Mouse (Mus musculus): ENCODE data around the gene Tmem176a.
"Not testable (repeated sequence)": the region's sequence is repeated elsewhere in the genome, so short reads cannot be mapped to it uniquely, and the experiment has no call there.

Tmem176a gene

DNA sequence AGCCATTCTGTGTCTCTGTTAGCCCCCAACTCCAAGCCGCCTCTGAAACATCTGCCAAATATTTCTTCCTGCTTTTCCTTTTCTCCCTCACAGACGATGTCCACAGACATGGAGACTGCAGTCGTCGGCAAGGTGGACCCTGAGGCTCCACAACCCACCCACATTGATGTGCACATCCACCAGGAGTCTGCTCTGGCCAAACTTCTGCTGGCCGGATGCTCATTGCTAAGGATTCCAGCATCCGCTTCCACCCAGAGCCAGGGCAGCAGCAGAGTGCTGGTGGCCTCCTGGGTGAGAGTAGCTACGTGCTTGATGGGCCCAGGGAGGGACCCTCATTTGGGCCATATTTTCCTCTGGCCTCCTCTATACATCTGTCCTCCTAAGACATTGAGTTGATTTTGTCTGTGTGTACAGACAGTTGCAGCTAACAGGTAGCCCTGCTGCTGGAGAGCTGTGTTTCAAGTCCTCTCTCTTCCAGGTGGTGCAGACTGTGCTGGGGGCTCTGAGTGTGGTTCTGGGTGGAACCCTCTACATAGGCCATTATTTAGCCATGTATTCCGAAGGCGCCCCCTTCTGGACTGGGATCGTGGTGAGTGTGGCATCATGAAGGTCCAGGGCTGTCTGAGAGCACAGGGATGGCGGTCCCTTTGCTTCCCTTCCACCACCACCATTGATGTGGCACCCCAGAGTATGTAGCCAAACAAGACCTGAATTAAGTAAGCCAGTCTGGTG lies 1.6 kb downstream of the Tmem176a start:
- in situ Hi-C loops (cut with MboI, MseI) = no loop called here

DNA sequence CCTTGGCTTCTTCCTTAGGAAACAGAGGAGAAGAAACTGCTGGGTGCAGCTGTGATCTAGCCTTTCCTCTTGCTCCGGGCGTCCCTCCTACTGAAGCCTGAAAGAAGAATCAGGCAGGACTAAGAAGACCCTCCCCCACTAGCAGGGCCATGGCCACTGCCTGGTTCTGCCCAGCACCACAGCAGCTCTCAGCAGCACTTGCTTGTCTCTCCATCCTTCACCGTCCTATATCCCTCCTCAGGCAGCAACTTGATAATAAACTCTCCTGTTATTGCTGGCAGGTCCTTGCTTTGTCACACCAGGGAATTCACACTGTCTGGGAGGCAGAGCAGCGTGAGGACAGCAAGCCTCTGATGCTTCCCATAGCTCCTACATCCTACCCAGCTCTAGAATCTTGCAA lies 4.4 kb downstream of the Tmem176a start:
- in situ Hi-C loops (cut with MboI, MseI) = no loop called here

DNA sequence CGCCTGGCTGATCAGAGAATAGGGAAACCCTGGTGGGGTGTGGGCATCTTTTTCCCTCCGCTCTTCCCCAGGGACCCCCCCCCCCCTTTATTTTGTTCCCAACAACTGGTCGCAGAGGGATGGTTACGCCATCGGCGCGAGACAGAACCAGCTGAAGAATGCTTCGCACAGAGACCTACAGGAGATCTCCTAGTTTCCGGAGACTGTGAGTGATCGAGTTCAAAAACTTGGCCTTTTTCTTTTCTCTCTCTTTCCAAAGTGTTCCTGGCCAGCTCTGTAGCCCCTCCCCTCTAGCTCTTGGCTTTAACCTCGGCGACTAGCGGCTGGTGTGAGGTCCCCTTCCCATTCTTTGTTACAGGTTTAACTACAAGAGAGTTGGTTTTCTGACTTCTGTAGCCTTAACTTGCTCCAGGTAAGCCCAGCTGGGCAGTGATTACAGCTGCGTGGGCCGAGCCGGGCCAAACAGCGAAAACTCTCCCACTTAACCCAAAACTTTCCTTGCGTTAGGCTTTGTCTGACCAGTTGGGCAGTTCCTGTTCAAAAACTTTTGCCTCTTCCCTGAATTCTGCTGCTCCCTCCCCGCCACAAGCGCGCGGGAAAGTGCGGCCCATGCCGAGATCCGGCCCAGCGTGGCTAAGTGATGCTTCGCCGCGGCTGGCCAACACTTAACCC lies 11.2 kb downstream of the Tmem176a start:
- in situ Hi-C loops (cut with MboI, MseI) = no loop called here

DNA sequence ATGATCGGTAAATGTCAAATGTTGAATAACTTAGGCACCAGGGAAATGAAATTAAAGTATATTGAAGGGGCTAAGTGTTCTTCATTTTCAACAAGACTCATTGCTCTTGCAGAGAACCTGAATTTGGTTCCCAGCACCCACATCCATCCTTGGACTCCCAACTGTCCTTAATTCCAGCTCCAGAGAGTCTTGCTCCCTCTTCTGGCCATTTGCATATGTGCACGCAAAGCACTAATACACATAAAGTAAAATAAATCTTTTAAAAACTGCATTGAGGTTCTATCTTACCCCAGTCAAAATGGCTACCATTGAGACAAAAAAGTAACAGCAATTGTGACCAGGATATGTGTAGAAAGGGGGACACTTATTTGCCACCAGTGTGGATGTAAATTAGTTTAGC lies 13.4 kb downstream of the Tmem176a start:
- in situ Hi-C loops (cut with MboI, MseI) = no loop called here

DNA sequence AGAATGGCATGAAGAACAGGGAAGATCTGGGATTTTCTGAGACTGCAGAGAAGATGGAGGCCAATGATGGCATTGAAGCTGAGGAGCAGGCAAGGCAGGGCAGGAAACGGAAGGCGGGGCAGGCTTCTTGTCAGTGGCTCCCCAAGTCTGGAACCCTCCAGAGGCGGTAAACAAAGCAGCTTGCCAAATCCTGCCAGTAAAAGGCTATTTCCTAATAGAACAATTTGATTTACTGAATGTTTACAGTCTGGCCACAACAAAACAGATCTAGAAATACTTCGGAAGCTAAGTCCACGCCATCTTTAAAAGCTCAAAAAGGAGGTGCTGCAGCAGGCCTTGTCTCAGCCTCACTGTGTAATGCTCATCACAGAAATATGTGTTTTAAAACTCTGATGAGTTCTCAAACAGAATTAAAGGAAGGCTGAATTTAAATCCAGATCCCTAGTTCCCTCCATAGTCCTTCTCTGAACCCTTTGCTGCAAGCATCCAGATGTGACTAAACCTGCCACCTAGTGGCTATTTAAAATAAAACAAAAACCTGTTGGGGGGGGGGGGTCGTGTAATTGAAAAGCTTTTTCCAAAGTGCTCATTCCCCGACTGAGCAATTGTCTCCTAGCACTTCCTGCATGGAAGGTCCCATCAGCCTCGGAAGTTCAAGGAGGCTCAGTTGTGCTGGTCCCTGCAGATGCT lies 17.0 kb downstream of the Tmem176a start:
- in situ Hi-C loops (cut with MboI, MseI) = loop anchor here (5.0 kb wide), 1 partner anchor 40 kb away; no protein-coding TSS in a partner anchor

DNA sequence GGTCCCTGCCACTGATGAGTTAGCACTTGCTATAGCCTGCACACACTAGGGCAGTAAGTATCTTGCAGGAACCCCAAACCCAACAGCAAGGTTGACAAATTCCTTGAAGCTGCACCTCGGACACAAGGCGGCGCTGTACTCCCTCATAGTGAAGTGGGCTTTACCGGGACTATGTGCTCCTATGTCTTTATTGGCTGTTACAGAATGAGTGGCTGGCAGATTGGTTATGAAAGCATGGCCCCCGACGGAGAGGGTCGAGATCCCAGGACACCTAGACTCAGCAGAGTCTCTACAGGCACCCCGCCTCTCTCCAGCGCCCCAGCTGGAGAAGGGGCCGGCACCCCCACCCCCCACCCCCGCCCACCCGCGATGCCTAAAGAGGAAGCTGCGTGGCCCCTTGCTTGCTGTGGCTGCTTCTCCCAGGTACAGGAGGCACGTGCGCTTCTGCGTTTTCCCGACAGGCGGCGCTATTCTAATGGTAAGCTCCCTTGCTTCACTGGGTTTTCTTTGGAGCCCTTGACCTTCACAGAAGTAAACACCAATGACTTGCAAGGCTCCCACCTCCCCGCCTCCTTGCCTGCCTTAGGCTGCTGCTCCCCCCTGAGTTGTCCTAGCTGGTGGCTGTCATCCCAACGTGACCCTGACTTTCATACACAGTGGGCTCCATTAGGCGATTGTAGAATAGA lies 19.6 kb downstream of the Tmem176a start:
- in situ Hi-C loops (cut with MboI, MseI) = no loop called here

DNA sequence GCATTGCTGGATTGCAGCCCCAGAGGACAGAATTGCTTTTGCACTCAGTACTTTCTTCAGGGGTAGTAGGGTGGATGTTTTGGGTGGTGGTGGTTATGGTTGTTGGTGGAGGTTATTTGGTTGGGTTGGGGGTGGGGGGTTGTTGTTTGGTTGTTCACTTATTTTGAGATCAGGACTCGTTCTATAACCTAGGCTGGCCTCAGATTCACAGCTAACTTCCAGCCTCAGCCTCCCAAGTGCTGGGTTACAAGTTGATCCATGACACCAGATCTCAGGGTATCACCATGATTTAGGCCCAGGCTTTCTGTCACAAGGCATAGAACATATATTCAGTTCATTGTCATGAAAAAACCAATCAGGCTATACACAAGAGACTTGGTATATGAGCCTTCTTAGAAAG lies 20.1 kb downstream of the Tmem176a start:
- in situ Hi-C loops (cut with MboI, MseI) = no loop called here

DNA sequence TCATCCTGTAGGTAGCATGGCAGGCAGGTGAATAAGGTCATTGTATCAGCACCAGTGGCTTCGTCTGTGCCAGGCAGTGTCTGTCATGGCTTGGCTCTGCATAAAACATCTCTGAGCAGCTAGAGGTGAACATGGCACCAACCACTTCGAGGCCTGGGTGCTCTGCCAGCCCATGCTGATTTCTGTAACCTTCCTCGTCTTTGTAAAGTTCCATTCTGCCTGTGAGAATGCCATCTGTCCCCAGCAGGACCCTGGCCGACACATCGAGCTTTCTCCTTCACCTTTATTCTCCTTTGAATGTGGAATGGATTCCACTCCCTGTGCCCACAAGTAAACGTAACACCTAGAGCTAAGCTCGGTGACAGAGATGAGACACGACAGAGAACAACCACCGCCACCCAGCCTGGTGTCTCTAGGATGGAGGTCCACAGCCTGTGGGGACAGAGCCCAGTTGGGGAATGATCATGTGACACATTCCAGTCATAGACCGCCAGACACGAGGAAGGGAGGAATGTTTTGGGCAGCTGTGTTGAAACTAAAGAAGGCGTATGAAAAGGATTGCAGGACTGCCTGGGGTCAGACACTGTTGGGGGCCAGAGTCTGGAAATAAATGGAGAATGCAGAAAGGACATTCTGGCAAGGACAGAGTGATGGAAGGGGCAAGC lies 21.0 kb downstream of the Tmem176a start:
- in situ Hi-C loops (cut with MboI, MseI) = no loop called here

DNA sequence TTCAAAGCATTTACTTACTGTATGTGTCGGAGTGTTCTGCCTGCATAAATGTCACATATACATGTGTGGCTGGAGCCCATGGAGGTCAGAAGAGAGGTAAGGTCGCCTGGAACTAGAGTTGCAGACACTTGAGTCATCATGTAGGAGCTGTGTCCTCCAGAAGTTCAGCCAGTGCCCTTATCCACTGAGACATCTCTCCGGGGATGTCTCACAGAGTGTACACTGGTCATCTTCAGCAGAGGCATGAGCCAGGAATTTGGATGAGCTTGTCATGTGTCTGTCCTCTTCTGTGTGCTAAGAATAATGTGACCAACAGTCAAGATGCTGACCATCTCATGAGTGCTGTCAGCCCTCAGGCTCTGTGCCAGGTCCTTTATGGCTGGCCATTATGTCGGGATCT lies 22.1 kb downstream of the Tmem176a start:
- in situ Hi-C loops (cut with MboI, MseI) = no loop called here

DNA sequence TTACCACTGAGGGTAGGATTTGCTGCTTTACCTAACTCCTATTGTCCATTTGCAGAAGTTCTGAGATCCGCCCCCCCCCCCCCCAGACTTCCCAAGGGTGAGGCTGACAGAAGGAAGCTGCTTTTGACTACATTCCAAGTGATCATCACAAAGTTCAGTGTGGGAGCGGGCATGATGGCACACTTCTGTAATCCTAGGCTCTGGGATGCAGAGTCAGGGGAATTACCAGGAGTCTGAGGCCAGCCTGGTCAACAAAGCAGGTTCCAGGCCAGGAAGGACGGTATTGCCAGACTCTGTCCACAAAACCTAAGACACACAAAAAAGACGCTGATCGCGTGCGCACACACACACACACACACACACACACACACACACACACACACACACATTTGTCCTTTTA lies 22.8 kb downstream of the Tmem176a start:
- in situ Hi-C loops (cut with MboI, MseI) = no loop called here

DNA sequence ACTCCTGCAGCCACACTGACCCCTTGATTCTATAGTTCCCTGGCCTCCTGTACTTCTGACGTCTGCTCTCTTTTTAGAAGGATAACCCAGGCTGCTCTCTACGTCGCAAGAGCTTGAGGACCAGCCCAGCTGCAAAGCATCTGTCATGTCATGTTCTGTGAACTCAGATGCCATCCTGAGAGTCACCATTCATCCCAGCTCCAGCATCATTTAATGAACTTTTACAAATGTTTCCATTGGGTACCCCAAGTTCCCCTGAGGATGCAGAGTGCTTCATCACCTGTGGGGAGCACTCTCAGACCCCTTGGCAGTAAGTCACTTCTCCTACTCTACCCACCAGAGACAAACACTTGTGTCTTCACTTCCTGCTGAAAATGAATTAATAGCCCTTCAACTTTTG lies 23.5 kb downstream of the Tmem176a start:
- in situ Hi-C loops (cut with MboI, MseI) = no loop called here

DNA sequence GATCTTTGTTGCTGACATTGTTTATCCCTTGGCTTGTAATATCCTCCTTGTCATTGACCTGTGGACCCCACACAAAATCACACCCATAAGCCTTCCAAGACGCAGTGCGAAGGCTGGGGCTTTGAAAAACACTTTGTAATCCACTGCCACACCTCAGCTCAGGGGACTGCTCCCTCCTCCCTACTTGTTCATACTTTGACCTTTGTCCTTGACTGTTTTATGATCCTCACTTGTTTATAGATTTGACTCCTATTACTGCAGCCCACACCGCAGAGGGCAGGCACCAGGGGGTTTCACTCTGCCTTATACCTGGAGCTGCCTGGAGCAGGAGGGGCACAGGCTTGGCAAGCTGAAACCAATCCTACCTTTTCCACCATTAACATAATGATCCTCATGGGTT lies 24.0 kb downstream of the Tmem176a start:
- in situ Hi-C loops (cut with MboI, MseI) = no loop called here

DNA sequence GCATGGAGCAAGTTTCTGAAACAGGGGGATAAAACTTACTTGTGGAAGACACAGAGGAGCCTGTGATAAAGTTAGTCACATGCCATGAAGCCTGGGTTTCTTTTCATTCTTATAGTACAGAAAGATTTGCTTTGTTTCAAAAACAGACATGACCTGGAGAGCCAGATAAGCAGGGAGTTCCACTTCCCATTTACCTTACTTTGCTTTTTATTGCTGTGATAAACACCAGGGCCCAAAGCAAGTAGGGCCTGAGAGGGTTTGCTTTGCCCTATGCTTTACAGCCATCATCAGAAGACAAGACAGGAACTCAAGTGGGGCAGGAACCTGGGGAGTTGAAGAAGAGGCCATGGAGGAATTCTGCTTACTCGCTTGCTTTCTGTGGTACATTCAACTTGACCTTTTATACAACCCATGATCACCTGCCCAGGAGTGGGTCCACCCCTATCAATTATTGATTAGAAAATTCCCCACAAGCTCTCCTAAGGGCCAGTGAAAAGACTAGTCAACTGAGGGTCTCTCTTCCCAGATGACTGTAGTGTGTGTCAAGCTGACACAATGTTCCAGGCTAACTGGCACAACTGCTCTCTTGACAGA lies 24.5 kb downstream of the Tmem176a start:
- in situ Hi-C loops (cut with MboI, MseI) = no loop called here

DNA sequence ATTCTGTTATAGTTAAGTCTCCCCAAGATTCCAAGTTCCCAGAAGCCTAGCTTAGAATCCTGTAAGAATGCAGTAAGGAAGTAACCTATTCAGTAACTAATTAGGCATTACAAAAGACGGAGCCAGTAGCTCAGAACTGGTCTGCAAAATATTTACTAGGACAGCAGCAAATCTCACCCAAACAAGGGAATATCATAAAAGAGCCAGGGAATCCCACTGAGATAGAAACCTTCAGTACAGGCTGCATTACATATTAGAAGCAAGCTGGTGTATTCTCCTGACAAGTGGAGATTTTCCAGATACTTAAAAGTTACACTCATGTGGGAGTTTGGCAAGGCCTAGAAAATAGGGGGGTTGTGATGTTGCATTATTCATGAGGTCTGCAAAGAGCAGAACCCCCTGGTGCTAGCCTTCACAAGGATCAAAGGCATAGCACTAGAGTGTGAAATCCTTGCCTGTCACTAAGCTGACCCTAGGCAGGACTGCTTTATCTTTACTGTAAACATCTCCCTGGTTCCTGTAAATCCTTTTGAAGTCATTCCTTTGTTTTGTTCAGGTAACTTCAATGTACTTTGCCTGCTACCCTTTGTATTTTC lies 25.7 kb downstream of the Tmem176a start:
- in situ Hi-C loops (cut with MboI, MseI) = not testable (repeated sequence)

DNA sequence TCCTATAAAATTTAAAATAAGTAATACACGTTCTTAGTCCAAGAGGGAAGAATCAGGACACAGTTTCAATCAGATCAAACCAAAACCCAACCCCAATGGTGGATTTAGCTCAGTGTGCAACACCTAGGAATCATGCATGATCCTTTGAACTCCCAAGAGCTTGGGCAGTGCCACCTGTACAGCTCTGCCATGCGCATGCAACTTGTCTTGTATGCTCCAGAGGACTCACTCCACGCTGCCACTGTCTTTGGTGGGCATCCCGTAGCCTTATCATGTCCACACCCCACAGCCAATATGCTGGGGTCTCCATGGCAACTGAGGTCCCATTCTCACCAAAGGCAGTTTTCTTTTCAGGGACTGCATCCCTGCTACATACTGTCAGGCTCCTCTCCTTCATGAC lies 26.4 kb downstream of the Tmem176a start:
- in situ Hi-C loops (cut with MboI, MseI) = no loop called here

DNA sequence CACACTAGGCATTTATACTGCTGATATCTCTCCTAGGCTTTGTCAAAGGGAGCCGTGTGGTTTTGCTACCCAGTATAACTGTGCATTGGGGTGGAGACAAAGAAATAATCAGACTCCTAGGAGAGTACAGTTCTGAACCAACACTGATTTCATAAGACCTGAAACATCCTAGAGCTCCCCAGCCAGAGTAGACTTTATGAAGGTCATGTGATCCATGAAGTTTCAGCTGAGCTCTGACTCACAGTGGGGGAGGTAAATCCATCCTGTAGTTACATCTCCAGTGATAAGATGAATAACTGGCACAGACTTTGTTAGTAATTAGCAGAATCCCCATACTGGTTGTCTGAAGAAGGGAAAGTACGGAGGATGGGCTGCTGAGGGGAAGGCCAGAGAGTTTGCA lies 29.1 kb downstream of the Tmem176a start:
- in situ Hi-C loops (cut with MboI, MseI) = no loop called here

DNA sequence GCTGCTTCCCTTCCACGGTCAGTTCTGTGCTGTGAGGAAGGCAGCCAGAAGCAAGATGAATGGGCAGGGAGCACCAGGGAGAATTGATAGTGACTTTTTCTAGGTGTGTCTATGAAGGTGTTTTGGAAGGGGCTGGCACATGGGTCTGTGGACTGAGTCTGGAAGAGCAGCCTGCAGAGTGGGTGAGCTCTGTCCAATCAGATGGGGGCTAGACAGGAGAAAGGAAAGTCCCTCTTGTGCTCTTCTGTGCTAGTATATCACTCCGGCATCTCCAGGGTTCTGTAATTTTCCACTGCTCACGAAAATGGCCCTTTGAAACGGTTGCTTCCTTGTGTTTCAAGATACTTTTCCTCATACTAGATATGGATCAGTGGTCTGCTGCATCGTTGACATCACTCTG lies 31.9 kb downstream of the Tmem176a start, which contains the start of gene Aoc1:
Aoc1 (plus strand) TSS at position 301 of the 400 bp plus-strand sequence.
- in situ Hi-C loops (cut with MboI, MseI) = no loop called here

DNA sequence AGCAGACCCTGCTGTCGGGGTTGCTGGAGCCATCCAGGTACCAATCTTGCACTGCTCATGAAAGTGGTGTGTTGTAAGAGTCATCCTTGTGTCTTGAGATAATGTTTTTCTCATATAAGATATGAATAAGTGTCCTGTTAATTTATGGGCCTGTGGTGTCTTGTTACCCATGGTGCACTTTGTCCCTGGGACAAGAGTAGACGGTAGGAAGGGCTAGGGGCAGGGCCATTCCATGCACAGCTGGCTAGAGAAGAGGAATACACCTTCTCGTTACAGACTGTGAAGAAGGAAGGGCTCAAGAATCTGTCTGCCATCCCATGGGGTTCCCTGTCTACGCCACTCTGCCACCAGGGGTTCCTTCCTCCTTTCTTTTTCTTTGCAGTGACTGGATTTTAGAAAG lies 33.9 kb downstream of the Tmem176a start:
- in situ Hi-C loops (cut with MboI, MseI) = no loop called here

DNA sequence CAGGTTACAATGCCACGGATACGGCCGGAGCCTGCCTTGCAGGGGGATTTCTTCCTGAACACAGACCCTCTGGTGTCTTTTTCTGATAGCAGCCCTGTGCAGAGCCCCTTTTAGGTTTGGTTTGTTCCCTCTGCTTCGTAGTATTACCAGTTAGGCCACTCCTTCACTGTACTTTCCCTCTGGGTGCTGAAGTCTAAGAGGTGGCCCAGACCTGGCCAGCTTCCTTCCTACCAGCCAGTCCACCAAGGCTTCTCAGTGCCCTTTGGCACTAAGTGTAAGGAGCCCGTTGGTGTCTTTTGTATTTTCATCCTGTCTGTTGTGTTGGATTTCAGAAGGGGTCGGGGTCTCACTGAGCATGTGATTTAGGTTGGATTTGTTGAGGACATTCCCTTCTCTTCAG lies 34.8 kb downstream of the Tmem176a start:
- in situ Hi-C loops (cut with MboI, MseI) = no loop called here

DNA sequence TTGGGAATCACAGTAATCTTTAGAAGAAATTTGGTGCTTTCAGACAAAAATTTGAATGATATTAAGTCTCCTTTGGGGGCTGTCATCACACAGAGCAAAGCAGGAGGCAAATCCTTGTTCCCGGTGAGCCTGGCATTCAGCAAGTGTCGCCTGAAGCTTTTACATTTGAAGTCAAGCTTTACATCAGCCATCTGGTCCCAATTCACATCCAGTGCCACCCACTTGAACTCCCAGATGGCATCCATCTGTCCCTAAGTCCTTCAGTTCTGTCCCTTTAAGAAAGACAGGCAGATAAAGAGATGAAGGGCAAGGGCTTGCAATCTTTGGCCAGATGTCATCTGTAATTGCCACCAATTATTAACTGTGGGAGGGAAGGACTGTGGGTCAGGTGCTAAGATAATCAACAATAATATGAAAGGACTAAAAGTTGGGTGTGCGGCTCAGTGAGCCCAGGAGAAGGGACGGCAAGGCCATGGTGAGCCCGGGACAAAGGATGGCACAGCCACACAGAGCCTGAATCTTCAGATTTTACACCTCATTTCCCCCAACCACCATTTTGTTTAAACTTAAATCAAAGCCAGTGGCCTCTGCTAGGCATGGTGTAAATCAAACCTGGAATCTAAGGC lies 35.9 kb downstream of the Tmem176a start:
- in situ Hi-C loops (cut with MboI, MseI) = no loop called here

All from T-helper 2 cell (primary cell).